Mouse (Mus musculus) kidney, embryonic 14.5 days (tissue): ENCODE data around the gene Snrnp25. TPM values are rescaled to one million over a fixed set of nuclear protein-coding genes. Genes with fewer than 3 reads are reported as not detected.

Source experiments
- polyA plus RNA-seq: library from polyadenylated mRNA; unstranded; fragments of >200 nt; fragmentation: Nextera tagmentation; extraction: Ambion mirVana; gene quantifications from 2 replicates; pipeline ENCODE4 v1.2.1, GENCODE M21; 2014

Gene Snrnp25
- polyA plus RNA-seq, 1 experiment from 2014 or later = 71.7 TPM

Other genes starting within 250 kb of the Snrnp25 start
- gene 4930524B15Rik, start 239.8 kb upstream of the Snrnp25 start, polyA plus RNA-seq = 0.27 TPM in 1 of 2 replicates, not detected in the other
- gene Nsg2, start 205.0 kb upstream of the Snrnp25 start, polyA plus RNA-seq = 0.87 and 1.6 TPM in 2 replicates
- gene Il9r, start 5.1 kb upstream of the Snrnp25 start, polyA plus RNA-seq = not detected in 2 replicates
- gene Rhbdf1, start 16.9 kb downstream of the Snrnp25 start, polyA plus RNA-seq = 28.0 and 39.5 TPM in 2 replicates
- gene Mpg, start 21.1 kb downstream of the Snrnp25 start, polyA plus RNA-seq = 35.6 and 39.8 TPM in 2 replicates
- 27.5 and 45.5 TPM in 2 replicates for gene Nprl3, start 62.3 kb downstream of the Snrnp25 start, polyA plus RNA-seq
- gene Hba-x, start 71.0 kb downstream of the Snrnp25 start, polyA plus RNA-seq = 87.6 and 90.7 TPM in 2 replicates
- gene Hba-a1, start 78.1 kb downstream of the Snrnp25 start, polyA plus RNA-seq = 2,390 and 2,705 TPM in 2 replicates
- gene Hbq1b, start 81.5 kb downstream of the Snrnp25 start, polyA plus RNA-seq = 0.69 and 1.6 TPM in 2 replicates
- gene Hba-a2, start 91.1 kb downstream of the Snrnp25 start, polyA plus RNA-seq = 5,998 and 6,905 TPM in 2 replicates
- gene Hbq1a, start 94.7 kb downstream of the Snrnp25 start, polyA plus RNA-seq = 0.77 TPM in 1 of 2 replicates, not detected in the other
- gene Sh3pxd2b, start 142.4 kb downstream of the Snrnp25 start, polyA plus RNA-seq = 19.1 and 25.2 TPM in 2 replicates
- 47.9 and 61.5 TPM in 2 replicates for gene Ubtd2, start 250.0 kb downstream of the Snrnp25 start, polyA plus RNA-seq